Mouse (Mus musculus): ENCODE results near the gene Chdh.

The Chdh gene

DNA sequence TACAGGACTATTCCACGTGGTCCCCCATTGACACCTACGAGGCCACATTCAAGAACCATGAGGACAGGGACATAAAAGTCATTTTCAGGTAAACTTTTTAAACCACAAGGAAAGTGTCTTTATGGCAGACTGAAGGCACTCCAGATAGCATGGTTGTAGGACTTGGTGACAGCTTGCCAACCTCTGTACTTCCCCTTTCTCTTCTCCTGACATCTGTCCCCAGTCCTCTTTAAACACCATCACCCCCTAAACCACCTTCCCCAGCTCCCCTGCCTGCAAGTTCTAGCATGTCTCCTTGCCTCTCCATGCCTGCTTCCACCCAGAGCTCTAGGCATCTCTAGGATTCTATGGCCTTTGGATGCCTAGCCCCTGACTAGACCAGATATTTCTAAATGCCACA is 56.0 kb downstream of the Chdh start:
- DNase-seq = no peak

DNA sequence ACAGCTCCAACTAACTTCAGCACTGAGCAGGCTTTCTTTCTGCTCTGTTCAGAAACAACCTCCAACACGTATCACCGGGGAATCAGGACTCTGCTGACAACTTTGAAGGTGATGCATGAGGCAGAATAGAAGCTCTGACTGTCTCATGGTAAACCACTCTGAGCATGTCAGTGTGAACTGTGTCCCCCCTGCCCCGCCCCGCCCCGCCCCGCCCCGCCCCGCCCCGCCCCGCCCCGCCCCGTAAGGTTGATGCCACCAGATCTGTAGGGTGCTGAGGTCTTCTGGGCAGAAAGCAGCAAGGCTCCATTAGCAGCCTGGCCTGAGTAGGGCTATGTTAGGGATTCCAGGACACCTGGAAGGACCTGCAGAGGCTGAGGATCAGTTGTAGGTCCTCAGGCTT is 57.9 kb downstream of the Chdh start:
- DNase-seq = no peak

DNA sequence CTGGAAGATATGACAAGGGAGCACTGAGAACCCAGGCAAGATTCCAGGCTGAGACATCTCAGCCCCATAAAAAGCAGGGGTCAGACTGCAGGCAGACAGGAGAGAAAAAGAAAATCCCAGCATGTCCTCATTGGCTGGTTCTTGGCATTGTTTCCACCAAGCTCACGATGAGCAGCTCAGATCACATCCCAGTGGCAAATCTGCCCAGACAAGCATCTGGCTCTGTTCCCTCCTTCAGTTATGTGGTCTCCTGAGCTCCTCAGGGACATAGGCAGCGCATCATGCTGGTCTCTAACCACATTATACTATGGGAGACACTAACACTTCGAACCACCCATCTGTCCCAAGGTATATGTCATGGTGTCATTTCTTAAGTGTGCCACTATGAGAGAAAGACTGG is 59.7 kb downstream of the Chdh start:
- no peak for DNase-seq

DNA sequence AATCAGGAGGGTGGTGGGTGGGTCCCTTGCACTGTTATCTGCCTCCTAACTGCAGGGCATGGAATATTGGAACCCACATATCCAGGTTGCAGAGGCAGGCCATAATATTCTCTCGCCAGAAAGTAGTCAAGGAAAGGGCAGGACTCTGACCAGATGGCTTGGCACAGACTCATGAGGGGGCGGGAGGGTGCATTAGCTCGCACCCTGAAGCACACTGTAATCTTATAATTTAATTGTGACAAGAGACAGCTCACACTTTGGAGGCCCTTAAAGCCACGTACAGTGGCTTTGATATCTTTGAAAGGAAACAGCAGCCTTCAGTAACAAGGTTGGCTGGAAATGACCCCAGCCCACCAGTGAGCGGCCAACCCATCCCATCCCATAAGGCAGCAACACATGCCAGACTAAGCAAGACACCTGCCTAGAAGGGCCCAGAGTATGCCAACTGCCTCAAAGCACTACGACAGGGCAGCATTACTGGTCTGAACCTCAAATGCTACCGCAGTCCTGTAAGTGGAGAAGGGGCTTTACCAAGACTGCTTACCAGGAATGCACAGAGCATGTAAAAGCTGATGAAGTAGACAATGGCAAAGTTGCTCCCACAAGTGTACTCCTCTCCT is 66.6 kb downstream of the Chdh start:
- no peak for DNase-seq

DNA sequence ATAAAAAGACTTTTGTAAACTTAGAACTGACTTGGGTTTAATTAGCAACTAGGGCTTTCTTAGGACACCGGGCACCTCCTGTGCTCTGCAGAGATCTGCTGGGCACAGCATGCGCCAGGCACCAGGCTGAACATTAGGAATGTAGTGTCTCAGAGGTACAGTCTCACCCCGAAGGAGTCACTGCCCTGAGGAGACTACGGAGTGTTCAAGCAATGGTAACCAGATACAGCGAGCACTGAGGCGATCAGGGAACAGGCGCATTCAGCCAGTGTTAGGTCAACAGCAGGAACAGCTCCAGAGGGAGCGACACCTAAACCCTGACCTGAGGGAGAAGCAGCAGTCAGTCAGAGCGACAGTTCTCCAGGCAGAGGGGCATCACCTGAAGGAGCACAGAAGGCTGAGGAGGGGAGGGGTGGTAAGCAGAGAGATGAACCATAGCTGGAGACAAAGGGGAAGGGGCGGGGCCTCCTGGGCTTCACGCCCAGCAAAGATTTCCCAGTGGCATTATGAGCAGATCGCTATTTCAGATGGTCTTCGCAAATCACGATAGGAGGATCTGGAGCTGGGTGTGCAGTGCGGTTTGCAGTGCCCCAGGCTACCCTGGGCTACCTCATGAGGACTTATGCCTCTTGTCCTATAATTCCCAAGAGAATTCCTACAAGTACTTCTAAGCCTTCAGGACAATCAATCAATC is 69.4 kb downstream of the Chdh start:
- peak; percentile 69 to 80 for DNase-seq

DNA sequence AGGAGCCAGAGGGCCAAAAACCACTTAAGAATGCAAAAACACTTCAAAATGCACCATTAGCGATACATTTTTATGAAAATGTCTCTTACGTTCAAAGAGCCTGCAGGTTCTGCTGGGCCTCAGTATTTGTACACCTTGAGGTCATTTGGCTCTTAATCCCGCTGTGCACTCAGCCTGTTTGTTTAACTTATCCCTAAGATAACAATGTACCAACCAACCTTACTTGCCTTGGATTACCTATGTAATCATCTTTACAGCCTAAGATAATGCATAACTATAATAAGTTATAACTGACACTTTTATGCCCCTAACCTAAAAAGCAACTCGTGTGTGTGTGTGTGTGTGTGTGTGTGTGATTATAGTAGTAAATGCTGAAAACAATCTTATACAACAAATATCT is 70.9 kb downstream of the Chdh start:
- no peak for DNase-seq
